Comparison of ENCODE assay signal across 16 mouse cellular contexts in the genomic region with DNA sequence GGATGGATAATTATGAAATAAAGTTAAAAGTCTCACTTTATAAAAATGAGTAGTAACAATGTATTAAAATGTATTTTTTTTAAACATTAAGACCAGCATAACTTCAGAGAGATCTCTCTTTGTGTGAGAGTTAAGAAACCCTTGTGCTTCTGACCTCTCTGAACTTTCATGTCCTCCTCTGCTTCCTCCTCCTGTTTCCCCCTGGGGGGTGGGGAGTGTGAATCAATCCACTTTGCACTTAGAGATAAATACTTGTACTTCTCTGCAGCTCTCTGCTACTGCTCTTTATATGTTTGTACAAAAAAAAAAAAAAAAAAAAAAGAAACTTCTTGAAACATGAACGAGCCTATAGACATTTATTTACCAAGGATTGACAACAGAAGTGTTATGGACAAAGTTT. TPM values are rescaled to one million over a fixed set of nuclear protein-coding genes. Genes with fewer than 3 reads are reported as not detected.
"Had no signal": no experiment of that assay in that cellular context is flagged by ENCODE, and none has a peak within 500 bp of the region (broad histone marks: within the 10 kb centered on the region; RNA-seq: fewer than 3 reads in every experiment).

No protein-coding gene starts in this region.

- DNase-seq: kidney, postnatal 14 days; lung, embryonic 14.5 days; lung, postnatal 10 days; right cerebral cortex, adult 18-20 months; right cerebral cortex, postnatal 4 days; thymus, adult 18-20 months had no signal

- H3K4me2 ChIP-seq: intestine, embryonic 15.5 days; kidney, embryonic 15.5 days; limb, embryonic 15.5 days; liver, embryonic 12.5 days; lung, embryonic 14.5 days; midbrain, embryonic 13.5 days; neural tube, embryonic 15.5 days had no signal

- ATAC-seq: intestine, embryonic 15.5 days; liver, embryonic 12.5 days; midbrain, embryonic 13.5 days had no signal

- H3K27me3 ChIP-seq: intestine, embryonic 15.5 days; kidney, embryonic 15.5 days; limb, embryonic 15.5 days; liver, embryonic 12.5 days; midbrain, embryonic 13.5 days; neural tube, embryonic 15.5 days had no signal

- H3K9ac ChIP-seq: intestine, embryonic 15.5 days; kidney, embryonic 15.5 days; limb, embryonic 15.5 days; liver, embryonic 12.5 days; lung, embryonic 14.5 days; midbrain, embryonic 13.5 days; neural tube, embryonic 15.5 days had no signal

- H3K4me1 ChIP-seq: intestine, embryonic 15.5 days; kidney, embryonic 15.5 days; limb, embryonic 15.5 days had no signal

- H3K9me3 ChIP-seq: intestine, embryonic 15.5 days; kidney, embryonic 15.5 days; limb, embryonic 15.5 days; liver, embryonic 12.5 days; midbrain, embryonic 13.5 days; neural tube, embryonic 15.5 days had no signal

- H3K27ac ChIP-seq: intestine, embryonic 15.5 days; kidney, embryonic 15.5 days; limb, embryonic 15.5 days; liver, embryonic 12.5 days; midbrain, embryonic 13.5 days; neural tube, embryonic 15.5 days had no signal

- H3K4me3 ChIP-seq: intestine, embryonic 15.5 days; kidney, embryonic 15.5 days; limb, embryonic 15.5 days; liver, embryonic 12.5 days; midbrain, embryonic 13.5 days; myocyte; neural tube, embryonic 15.5 days had no signal

- H3K36me3 ChIP-seq: intestine, embryonic 15.5 days; kidney, embryonic 15.5 days; limb, embryonic 15.5 days; liver, embryonic 12.5 days; midbrain, embryonic 13.5 days; neural tube, embryonic 15.5 days had no signal

RNA-seq across cellular contexts. Expression of a gene that starts 47.9 kb away (rescaled TPM):
- total RNA-seq: midbrain, postnatal 0 days had no signal
- polyA plus RNA-seq: kidney, adult 2 months; large intestine, adult 2 months; myocyte had no signal
